Mouse (Mus musculus) midbrain, postnatal 0 days (tissue): ENCODE measurements at regions not wholly inside any gene's neighbourhood (a gene's known extent, or its start where the extent isn't known, plus 50 kb on each side); places are given as distances from the start of the nearest gene placed in this dataset.
"Not testable (repeated sequence)": the region's sequence is repeated elsewhere in the genome, so short reads cannot be mapped to it uniquely, and the experiment has no call there.

Experiments used
- ATAC-seq: fragments of 200-750 bp; cut with Nextera tagmentation; 2 replicates; pipeline ENCODE4 v1.8.0; 2017; ENCODE audit warnings: moderate number of reproducible peaks, mild to moderate bottlenecking, moderate TSS enrichment, moderate library complexity; ENCODE audit not compliant: low FRiP score
- DNase-seq: peaks from one replicate; pipeline ENCODE4 v3.0.0-alpha.2; 2015; ENCODE audit warnings: low spot score
- H3K27ac ChIP-seq: fragments of 300-500 bp; sonication (generic); 2 replicates; pipeline ENCODE4 v1.5.1; 2014; ENCODE audit warnings: low read depth, mild to moderate bottlenecking, low read length, mixed read lengths
- H3K27me3 ChIP-seq: fragments of 300-500 bp; sonication (generic); 2 replicates; pipeline ENCODE4 v1.6.1; 2014; ENCODE audit warnings: low read length, control low read depth, mixed read lengths; ENCODE audit not compliant: insufficient read depth
- H3K36me3 ChIP-seq: fragments of 300-500 bp; sonication (generic); 2 replicates; pipeline ENCODE4 v1.6.1; 2014; ENCODE audit warnings: low read length, control low read depth, mixed read lengths; ENCODE audit not compliant: insufficient read depth
- H3K4me1 ChIP-seq: fragments of 300-500 bp; sonication (generic); 2 replicates; pipeline ENCODE4 v1.6.1; 2014; ENCODE audit warnings: mild to moderate bottlenecking, control low read depth, antibody characterized with exemption, low read length, mixed read lengths; ENCODE audit not compliant: insufficient read depth
- H3K4me2 ChIP-seq: fragments of 300-500 bp; sonication (generic); 2 replicates; pipeline ENCODE4 v1.6.1; 2014; ENCODE audit warnings: low read depth, mild to moderate bottlenecking, low read length, mixed read lengths; ENCODE audit not compliant: poor library complexity, severe bottlenecking
- H3K4me3 ChIP-seq: fragments of 300-500 bp; sonication (generic); 2 replicates; pipeline ENCODE4 v1.5.1; 2014; ENCODE audit warnings: low read depth, mild to moderate bottlenecking, low read length, moderate library complexity
- H3K9ac ChIP-seq: fragments of 300-500 bp; sonication (generic); replicated peaks from 2 replicates; pipeline ENCODE4 v1.6.1; 2014; ENCODE audit warnings: mild to moderate bottlenecking, low read length, moderate library complexity, mixed read lengths; ENCODE audit not compliant: poor library complexity, severe bottlenecking
- H3K9me3 ChIP-seq: fragments of 300-500 bp; sonication (generic); 2 replicates; pipeline ENCODE4 v1.6.1; 2016; ENCODE audit warnings: low read length, control low read depth
- CTCF ChIP-seq: IDR thresholded peaks from 2 replicates; pipeline ENCODE4 v1.5.1; 2016; ENCODE audit warnings: antibody characterized with exemption, mild to moderate bottlenecking
- WGBS: fragments of 180-500 bp; shearing (Covaris S2); extraction: QIAGEN DNeasy Blood & Tissue Kit; methylation state at CpG from one replicate; pipeline ENCODE4 v1.1.7; 2014; 5-methylcytosine and 5-hydroxymethylcytosine counted together

GRCm38 (mm10) chr16:12652180-12652579 lies 457.3 kb upstream of the Ercc4 start:
- Histone ChIP-seq H3K27ac (no peak overlapping the region), H3K4me3 (no peak overlapping the region), H3K9me3 (no peaks in the 10 kb centered on the region), H3K27me3 (no peaks in the 10 kb centered on the region), H3K4me1 (no peaks in the 10 kb centered on the region), H3K4me2 (no peak overlapping the region), H3K36me3 (no peaks in the 10 kb centered on the region), H3K9ac (no peak overlapping the region)
- DNase-seq (no peak), ATAC-seq (no peak)
- 80% methylated on average over 3 of the region's 3 CpGs for WGBS
- TF ChIP-seq CTCF: peak; percentile 14; the same call in 1 of the 2 replicates

DNA sequence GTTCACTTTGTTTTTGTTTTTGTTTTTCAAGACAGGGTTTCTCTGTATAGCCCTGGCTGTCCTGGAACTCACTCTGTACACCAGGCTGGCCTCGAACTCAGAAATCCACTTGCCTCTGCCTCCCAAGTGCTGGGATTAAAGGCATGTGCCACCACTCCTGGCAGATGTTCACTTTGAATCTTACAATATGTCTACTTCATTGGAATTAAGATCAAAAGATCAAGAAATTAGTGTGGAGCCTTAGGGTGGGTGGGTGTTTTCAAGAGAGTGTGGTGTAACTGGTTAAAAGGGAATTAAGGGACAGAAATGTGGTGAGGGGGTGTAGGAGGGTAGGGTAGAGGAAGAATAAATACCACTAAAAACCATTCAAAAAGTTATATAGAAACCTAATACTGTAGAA lies 435.8 kb upstream of the Ercc4 start:
- not testable (repeated sequence) for ATAC-seq, H3K4me2 ChIP-seq, DNase-seq, H3K27ac ChIP-seq, H3K4me1 ChIP-seq, H3K9me3 ChIP-seq, H3K4me3 ChIP-seq, H3K9ac ChIP-seq, H3K36me3 ChIP-seq, H3K27me3 ChIP-seq
- WGBS: 88% methylated on average over 1 of the region's 1 CpGs

DNA sequence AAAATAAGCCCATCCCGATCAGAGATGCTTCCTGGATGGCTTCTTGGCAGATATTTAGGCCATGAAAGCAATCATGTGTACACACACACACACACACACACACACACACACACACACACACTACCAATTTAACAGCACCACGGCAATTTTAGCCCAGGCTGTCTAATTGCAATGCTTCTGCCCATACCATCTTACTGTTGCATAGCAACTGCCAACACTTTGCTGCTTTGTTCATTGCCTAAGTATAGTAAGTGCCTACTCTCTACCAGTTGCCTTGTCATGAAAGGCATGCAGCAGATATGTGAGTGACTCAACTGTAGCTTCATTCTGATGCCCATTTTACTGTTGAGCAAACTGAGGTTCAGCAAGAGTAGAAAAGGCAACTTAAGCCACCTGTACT lies 428.0 kb upstream of the Ercc4 start:
- no peaks in the 10 kb centered on the region for H3K36me3 ChIP-seq
- 81% methylated on average over 2 of the region's 2 CpGs for WGBS
- no peak overlapping the region for H3K27ac ChIP-seq
- H3K9me3 ChIP-seq: no peaks in the 10 kb centered on the region
- H3K4me1 ChIP-seq: no peaks in the 10 kb centered on the region
- ATAC-seq: no peak
- DNase-seq: no peak
- no peaks in the 10 kb centered on the region for H3K27me3 ChIP-seq
- no peak for TF ChIP-seq CTCF
- H3K9ac ChIP-seq: no peak overlapping the region
- H3K4me3 ChIP-seq: no peak overlapping the region
- no peak overlapping the region for H3K4me2 ChIP-seq

- no peak overlapping the region for H3K27ac ChIP-seq
- no peak overlapping the region for H3K9ac ChIP-seq
- no peak for DNase-seq
- no peak overlapping the region for H3K4me2 ChIP-seq
- no peaks in the 10 kb centered on the region for H3K4me1 ChIP-seq
- no peaks in the 10 kb centered on the region for H3K27me3 ChIP-seq
- 58% methylated on average over 3 of the region's 3 CpGs for WGBS
- H3K9me3 ChIP-seq: no peaks in the 10 kb centered on the region
- TF ChIP-seq CTCF: no peak
- H3K4me3 ChIP-seq: no peak overlapping the region
- no peaks in the 10 kb centered on the region for H3K36me3 ChIP-seq
- ATAC-seq: no peak
Observed at GRCm38 (mm10) chr16:12685816-12686215, 423.7 kb upstream of the Ercc4 start.

DNA sequence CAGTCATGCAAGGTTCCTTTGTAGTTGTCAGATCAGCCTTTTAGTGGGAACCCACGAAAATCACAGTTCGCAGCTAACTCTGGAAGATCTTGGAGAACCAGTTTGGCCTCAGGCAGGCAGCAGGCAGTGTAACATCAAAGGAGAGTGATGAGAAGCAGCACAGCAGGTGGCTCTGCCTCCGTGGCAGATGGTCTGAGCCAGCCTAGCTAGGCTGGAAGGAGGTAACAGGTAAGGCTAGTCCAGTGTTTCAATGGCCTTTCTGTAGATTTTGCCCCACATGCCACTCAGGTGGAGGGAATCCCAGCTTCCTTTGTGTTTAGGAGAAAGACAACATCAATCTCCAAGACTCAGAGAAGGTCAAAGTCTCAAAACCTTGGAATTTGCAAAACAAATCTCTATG lies 417.7 kb upstream of the Ercc4 start:
- ATAC-seq (no peak), DNase-seq (no peak)
- Histone ChIP-seq H3K4me1 (no peaks in the 10 kb centered on the region), H3K4me2 (no peak overlapping the region), H3K9me3 (no peaks in the 10 kb centered on the region), H3K27me3 (no peaks in the 10 kb centered on the region), H3K4me3 (no peak overlapping the region), H3K9ac (no peak overlapping the region), H3K27ac (no peak overlapping the region), H3K36me3 (no peaks in the 10 kb centered on the region)
- no peak for TF ChIP-seq CTCF
- WGBS: 33% methylated on average over 3 of the region's 3 CpGs

DNA sequence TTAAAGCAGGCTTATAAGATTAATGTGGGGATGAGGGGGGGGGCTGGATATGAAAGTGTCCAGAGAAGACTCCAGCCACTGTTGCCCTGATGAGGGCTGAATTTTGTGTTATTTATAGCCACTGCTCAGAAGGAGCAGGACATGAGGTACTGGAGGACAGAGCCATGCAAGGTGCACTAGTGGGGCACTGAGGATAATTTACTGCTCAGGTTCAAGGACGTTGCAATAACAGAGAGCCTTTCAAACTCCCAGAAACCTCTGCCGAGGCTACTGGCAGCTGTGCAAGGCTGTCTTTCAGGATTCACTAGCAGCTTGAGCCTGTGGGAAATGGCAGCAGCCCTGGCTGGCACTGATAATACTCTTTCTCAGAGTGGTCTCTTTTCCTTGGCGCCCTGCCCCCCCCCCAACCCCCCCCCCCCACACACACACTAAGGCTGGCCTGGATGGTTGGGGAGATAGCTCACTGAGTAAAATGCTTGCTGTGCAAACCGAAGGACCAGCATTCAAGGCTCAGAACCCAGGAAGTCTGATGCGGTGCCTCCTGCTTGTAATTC lies 416.7 kb upstream of the Ercc4 start:
- WGBS: 53% methylated on average over 4 of the region's 5 CpGs

More for the DNA sequence above, 416.7 kb upstream of the Ercc4 start:
- no peaks in the 10 kb centered on the region for H3K27me3 ChIP-seq
- H3K4me3 ChIP-seq: no peak overlapping the region
- no peak for TF ChIP-seq CTCF
- H3K9me3 ChIP-seq: no peaks in the 10 kb centered on the region
- ATAC-seq (no peak), DNase-seq (peak; percentile 16)
- H3K4me2 ChIP-seq: no peak overlapping the region
- H3K4me1 ChIP-seq: no peaks in the 10 kb centered on the region
- no peaks in the 10 kb centered on the region for H3K36me3 ChIP-seq
- no peak overlapping the region for H3K9ac ChIP-seq
- no peak overlapping the region for H3K27ac ChIP-seq
